Mouse (Mus musculus) cerebellum, adult 9-11 months (tissue): ENCODE results near the gene Mettl8.

ENCODE experiments used
- DNase-seq: peaks from one replicate; pipeline ENCODE4 v3.0.0; 2022

Mettl8 gene

GRCm38 (mm10) chr2:70974769-70975168, 80.6 kb downstream of the Mettl8 start:
- DNase-seq: no peak

DNA sequence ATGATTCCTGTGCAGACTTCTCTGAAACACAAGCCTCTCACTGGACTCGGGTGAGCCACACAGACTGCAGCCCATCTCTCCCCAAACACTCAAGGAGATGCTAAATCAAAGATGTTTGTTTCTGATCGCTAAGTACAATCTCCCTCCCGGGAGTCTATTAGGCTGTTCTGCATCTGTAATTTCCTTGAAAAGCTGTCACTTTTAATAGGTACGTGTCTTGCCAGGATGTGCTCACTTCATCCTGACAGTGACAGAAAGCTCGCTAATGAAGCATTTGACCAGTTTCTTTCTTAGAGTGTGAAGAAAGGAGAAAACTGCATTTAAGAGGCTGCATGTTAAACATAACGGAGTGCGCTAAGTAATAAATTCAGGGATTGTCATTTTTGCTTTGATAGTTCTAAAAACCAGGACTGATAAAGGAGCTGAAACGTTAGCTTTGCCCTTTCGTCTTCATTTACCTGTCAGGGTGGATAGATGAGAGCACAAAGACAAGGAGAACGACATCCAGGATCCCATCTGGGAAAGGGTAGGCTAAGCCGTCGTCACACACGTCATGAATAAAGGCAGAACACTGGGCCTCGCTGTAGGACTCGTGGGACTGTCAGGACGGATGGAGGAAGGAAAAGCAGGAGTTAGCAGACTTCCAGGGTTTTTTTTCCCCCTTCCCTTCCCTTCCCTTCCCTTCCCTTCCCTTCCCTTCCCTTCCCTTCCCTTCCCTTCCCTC, 82.4 kb downstream of the Mettl8 start:
- DNase-seq: no peak

DNA sequence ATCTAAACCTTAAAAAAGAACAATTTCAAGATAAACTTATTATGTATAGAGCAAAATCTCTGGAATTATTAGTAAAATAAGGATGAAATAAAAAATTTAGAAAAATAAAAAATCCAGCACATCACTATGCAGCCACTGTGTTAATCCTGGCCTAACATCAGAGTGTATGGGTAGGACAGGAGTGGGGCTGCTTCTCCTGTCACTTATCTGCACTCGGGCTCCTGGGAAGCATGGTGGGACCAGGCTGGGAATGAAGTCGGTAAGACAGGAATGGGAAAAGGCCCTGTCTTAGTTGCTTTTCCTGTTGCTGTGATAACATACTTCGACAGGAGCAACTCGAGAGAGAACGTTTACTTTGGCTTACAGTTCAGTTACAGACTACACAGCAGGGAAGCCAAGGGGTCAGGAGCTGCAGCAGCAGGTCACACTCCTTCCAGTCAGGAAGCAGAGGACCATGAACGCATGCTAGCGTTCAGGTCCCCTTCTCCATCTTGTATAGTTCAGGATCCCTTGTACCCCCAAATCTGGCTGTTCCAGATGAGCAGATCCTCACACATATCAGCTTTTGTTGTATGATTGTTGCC, 85.1 kb downstream of the Mettl8 start:
- DNase-seq: no peak

DNA sequence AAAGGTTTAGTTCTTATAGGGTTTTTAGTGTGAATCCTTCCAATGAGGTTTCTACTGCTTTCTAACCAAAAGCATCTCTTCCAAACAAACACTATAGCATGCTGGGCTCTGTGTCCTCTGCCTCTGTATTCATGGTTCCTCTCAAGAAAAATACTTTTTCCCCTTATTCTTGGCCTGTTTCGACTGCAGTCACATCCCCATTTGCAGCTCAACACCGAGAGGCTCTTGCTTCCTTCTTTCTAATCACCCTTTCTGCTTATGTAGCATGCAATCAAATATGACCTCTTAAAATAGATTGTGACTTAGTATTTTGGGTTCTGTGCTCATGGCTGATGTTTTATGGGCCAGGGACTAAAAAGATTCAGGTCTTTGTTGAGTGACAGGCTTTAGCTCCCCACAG, 87.1 kb downstream of the Mettl8 start:
- DNase-seq: no peak

DNA sequence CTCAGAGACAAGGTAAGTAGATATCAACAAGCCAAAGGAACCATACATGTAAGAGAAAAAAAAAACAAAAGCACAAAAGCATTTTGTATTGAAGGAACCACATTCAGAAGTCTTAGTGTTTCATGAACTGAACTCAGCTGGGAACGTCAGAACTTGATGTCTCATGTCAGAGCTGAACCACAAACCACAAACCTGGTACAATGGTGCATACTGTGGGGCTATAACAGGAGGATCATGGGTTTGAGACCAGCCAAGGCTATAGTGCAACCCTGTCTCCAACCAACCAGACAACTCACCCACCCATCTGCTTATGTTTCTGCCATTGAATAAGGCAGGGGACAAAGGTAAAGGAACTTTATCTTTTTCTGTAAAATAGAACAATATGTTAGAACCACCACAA, 88.2 kb downstream of the Mettl8 start:
- no peak for DNase-seq

GRCm38 (mm10) chr2:70964809-70965208, 90.6 kb downstream of the Mettl8 start:
- no peak for DNase-seq

DNA sequence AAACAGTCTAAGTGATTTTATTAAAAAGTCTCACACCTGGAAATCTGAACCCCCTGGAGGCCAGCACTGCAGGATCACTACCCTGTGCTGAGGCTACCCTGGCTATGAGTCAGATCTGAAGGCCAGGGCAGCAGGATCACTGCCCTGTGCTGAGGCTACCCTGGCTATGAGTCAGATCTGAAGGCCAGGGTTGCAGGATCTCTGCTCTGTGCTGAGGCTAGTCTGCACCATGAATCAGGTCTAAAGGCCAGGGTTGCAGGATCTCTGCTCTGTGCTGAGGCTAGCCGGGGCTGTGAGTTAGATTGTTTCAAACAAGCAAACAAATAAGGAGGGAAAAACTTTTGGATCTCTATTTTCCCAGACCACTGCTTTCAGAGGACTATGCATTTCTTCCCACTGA, 92.5 kb downstream of the Mettl8 start:
- DNase-seq: no peak

GRCm38 (mm10) chr2:70961086-70961941, 94.1 kb downstream of the Mettl8 start:
- DNase-seq: no peak

GRCm38 (mm10) chr2:70960090-70960489, 95.3 kb downstream of the Mettl8 start:
- no peak for DNase-seq

DNA sequence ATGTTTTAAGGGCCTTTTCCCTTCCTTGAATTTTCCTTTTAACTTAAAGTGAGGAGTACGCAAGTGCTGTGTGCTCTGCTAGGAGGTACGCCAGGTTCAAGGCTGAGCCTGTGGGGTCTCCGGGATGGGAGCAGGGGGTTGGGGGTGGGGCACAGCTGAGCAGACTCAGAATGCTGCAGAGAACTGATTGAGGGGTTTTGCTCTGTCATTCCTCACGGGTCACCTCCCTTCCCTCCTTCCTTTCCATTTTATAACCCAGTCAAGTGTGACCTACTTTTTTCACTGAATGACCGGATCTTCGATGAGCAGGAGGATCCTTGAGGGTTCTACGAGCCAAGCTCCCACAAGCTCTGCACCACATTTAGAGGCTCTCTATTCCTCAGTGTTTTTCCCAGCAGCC, 96.0 kb downstream of the Mettl8 start:
- DNase-seq: no peak

- no peak for DNase-seq
These were observed 96.8 kb downstream of the Mettl8 start for GRCm38 (mm10) chr2:70958536-70958935.

GRCm38 (mm10) chr2:70953616-70954015, 101.8 kb downstream of the Mettl8 start:
- no peak for DNase-seq

- DNase-seq: no peak
These were observed 103.4 kb downstream of the Mettl8 start for GRCm38 (mm10) chr2:70951944-70952343.

DNA sequence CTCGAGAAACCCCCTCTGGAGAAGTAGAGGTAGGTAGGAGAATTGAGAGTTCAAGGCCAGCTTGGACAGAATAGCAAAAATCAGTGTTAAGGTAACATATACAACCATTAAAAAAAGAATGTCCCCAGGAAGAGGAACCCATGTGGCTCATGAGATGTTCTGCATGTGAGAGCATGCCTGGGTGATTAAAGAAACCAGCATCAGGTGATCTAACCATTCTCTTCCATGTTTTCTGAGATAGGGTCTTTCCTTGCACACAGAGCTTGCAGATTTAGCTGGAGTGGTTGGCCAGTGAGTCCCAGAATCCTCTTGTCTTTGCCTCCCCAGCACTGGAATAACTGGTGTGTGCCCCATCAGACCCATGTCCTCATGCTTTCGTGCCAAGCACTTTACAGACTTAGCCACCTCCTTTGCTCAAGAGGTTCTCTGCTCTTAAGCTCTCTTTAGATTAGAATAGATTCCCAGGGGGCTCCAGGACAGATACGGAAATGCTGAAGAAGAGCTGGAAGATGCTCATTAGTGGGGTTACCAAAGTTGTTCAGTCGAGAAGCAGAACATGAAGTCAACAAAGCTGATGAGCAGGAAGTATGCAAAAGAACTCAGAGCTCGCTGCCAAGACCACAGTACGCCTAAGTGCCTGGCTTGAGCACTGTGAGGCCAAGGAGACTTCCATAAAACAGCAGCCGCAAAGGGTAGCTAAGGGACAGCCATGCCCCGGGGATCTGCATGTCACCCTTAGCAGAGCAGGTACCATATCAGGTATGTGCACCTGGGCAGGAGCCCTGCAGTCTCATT, 110.7 kb downstream of the Mettl8 start:
- no peak for DNase-seq

- DNase-seq: no peak
These were observed 114.6 kb downstream of the Mettl8 start for GRCm38 (mm10) chr2:70940826-70941225.

DNA sequence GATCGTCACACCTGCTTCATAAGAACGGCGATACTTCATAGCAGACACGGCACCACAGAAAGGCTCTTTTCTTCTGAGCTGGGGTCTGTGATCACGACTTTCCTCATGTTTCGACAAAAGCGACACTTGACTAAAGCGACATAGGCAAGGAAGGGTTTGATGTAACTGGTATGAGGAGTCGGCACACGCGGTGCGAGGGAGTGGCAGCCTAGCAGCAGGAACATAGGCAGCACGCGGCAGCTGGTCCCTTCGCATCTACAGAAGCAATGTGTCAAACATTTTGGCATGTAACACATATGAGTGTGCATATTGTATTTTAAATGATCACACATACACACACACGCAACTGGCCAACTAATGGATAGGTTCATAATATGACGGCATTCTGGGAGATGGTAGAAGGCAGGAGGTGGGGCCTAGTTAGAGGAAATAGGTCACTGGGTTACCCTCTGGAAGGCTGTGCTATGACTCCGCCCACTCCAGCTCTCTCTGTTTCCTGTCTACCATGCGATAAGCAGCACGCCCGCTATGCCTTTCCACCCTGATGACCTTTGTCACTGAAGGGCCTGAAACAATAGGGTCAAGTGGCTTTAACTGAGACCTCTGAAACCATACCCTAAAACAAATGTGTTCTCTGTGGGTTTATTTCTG, 116.4 kb downstream of the Mettl8 start:
- DNase-seq: no peak

- no peak for DNase-seq
These were observed 120.6 kb downstream of the Mettl8 start for GRCm38 (mm10) chr2:70934772-70935171.

DNA sequence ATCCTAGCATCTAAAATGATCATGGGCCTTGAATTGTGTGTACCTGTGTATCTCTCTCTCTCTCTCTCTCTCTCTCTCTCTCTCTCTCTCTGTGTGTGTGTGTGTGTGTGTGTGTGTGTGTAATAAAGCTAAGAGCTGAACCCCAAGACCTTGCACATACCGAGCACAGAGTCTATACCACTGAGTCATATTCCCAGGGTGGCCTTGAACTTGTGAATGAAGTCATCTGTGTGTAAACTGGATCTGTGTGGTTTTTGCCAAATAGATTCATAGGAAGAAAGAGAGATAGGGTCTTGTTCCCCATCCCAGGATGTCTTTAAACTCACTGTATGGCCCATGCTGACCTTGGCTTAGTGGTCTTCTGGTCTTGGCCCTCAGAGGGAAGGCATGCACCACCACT, 121.9 kb downstream of the Mettl8 start:
- DNase-seq: no peak

GRCm38 (mm10) chr2:70932965-70933364, 122.4 kb downstream of the Mettl8 start:
- DNase-seq: no peak

DNA sequence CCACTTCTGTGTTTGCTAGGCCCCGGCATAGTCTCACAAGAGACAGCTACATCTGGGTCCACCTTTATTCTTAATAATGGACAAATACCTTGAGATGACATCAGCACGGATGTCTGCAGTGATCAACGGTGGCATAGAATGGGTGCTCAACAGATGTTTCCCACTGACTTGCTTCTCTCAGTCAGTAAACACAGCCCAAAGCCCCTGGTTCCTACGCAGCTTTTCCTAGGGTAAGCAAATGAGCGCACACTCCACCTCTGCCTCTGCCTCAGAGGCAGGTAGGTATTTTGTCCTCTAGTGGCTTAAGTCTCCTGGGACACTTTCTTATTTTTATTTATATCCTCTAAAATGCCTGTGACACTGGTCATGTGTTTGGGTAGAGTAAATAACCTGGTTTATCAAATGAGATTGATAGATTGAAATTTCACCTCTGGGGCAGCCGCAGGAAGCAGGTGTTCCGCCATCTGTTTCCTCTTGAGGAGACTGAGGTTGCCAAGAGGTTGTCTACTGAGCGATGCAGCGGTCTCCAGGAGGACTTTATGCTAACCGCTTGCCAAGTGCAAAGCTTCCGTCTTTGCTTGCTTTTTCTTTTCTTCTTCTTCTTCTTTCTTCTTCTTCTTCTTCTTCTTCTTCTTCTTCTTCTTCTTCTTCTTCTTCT, 124.6 kb downstream of the Mettl8 start:
- DNase-seq: no peak

- no peak for DNase-seq
These were observed 125.7 kb downstream of the Mettl8 start for GRCm38 (mm10) chr2:70929714-70930113.

DNA sequence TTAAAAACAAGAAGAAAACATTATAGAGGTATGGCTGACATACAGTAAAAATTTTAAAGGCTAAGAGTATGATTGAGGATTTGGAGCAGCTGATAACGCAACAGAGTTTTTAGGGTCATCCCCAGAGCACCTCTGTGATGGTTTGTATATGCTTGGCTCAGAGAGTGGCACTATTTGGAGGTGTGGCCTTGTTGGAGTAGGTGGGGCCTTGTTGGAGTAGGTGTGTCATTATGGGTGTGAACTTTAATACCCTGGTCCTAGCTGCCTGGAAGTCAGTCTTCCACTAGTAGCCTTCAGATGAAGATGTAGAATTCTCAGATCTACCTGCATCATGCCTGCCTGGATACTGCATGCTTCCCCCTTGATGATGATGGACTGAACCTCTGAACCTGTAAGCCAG, 131.3 kb downstream of the Mettl8 start:
- DNase-seq: no peak
